Mouse (Mus musculus) frontal cortex, postnatal 10 days (tissue): ENCODE results near the gene Tagln.
A peak's percentile ranks its signal among the peaks of the same experiment; 100 is the strongest.

Experiments
- DNase-seq, 2 experiments: peaks; one replicate each; pipeline ENCODE4 v3.0.0; 2022; ENCODE audit warnings: low spot score in 2 of 2, mixed read lengths in 1 of 2

Gene Tagln

GRCm38 (mm10) chr9:45946182-45946871 lies 10.5 kb upstream of the Tagln start:
- DNase-seq: no peak

- DNase-seq: no peak
Observed at GRCm38 (mm10) chr9:45945721-45946120, 9.9 kb upstream of the Tagln start.

GRCm38 (mm10) chr9:45944506-45945400 lies 8.9 kb upstream of the Tagln start:
- DNase-seq: no peak

GRCm38 (mm10) chr9:45943628-45944505 lies 8.0 kb upstream of the Tagln start:
- no peak for DNase-seq

- no peak for DNase-seq
Observed at GRCm38 (mm10) chr9:45942916-45943315, 7.1 kb upstream of the Tagln start.

GRCm38 (mm10) chr9:45942464-45942863 lies 6.6 kb upstream of the Tagln start:
- DNase-seq: no peak

- no peak for DNase-seq
Observed at GRCm38 (mm10) chr9:45941329-45941888, 5.6 kb upstream of the Tagln start.

- no peak for DNase-seq
Observed at GRCm38 (mm10) chr9:45939794-45940193, 3.9 kb upstream of the Tagln start.

GRCm38 (mm10) chr9:45938952-45939637 lies 3.2 kb upstream of the Tagln start:
- no peak for DNase-seq

GRCm38 (mm10) chr9:45938088-45938487 lies 2.2 kb upstream of the Tagln start:
- DNase-seq: no peak

- peak in 1 of 2 experiments; percentile 58 for DNase-seq
Observed at GRCm38 (mm10) chr9:45936883-45937282, 1.0 kb upstream of the Tagln start.

GRCm38 (mm10) chr9:45932571-45933415 lies 3.1 kb downstream of the Tagln start:
- no peak for DNase-seq

GRCm38 (mm10) chr9:45931958-45932357 lies 3.9 kb downstream of the Tagln start:
- no peak for DNase-seq

- DNase-seq: no peak
Observed at GRCm38 (mm10) chr9:45929285-45929684, 6.6 kb downstream of the Tagln start.

- no peak for DNase-seq
Observed at GRCm38 (mm10) chr9:45919895-45920294, 16.0 kb downstream of the Tagln start.

- peak; percentile 72 to 73 for DNase-seq
Observed at GRCm38 (mm10) chr9:45917041-45917934, 18.6 kb downstream of the Tagln start.

GRCm38 (mm10) chr9:45915659-45916058 lies 20.2 kb downstream of the Tagln start:
- no peak for DNase-seq

- DNase-seq: peak in 1 of 2 experiments; percentile 38
Observed at GRCm38 (mm10) chr9:45911673-45912072, 24.2 kb downstream of the Tagln start.

- DNase-seq: no peak
Observed at GRCm38 (mm10) chr9:45910995-45911394, 24.9 kb downstream of the Tagln start.
